Mouse (Mus musculus): ENCODE results near the gene Krtap4-16. TPM values are rescaled to one million over a fixed set of nuclear protein-coding genes. Genes with fewer than 3 reads are reported as not detected.
"Not testable (repeated sequence)": the region's sequence is repeated elsewhere in the genome, so short reads cannot be mapped to it uniquely, and the experiment has no call there.

Gene Krtap4-16
- polyA plus RNA-seq (2015; fragmentation: Nextera tagmentation; extraction: Ambion mirVana): not detected in 2 replicates

- Histone ChIP-seq H3K9ac (no peak within 1 kb of the TSS), H3K4me1 (replicated peaks) (no peaks in the 10 kb centered on the region), H3K4me2 (no peak within 1 kb of the TSS), H3K27me3 (no peaks in the 10 kb centered on the region), H3K4me3 (no peak within 1 kb of the TSS), H3K36me3 (no peaks in the 10 kb centered on the region), H3K9me3 (no peaks in the 10 kb centered on the region), H3K27ac (replicated peaks) (no peak within 1 kb of the TSS)
- ATAC-seq (ENCODE audit: low FRiP score, low read depth): no peak
These were observed at the start of gene Krtap4-16 for GRCm38 (mm10) chr11:99851508-99851907. Gene Krtap4-16, minus strand, starts transcription at chr11:99851608.

DNA sequence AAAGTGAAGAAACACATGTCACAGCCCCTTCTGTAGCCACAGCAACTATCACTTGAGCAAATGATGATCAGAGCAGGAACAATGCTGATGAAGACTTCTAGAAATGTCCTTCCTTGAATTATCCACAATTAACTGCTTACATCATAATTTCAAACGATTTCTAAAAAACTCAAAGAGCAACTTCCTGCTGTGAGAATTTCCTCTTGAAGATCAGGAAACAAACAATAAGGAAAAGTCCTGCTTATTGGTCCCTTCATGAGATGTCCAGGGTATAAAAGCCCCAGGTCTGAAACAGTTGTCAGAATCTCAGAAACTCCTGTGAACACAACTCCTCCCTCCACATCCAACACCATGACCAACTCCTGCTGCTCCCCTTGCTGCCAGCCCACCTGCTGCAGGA is 27.5 kb upstream of the Krtap4-16 start, which contains the start of gene Gm11567:
Gene Gm11567, plus strand, starts transcription at position 301 of the 400 bp plus-strand sequence.
- H3K4me3 ChIP-seq; H3K27ac ChIP-seq (replicated peaks); H3K4me2 ChIP-seq; H3K9ac ChIP-seq; H3K4me1 ChIP-seq (replicated peaks); ATAC-seq (ENCODE audit: low FRiP score, low read depth); H3K9me3 ChIP-seq; H3K36me3 ChIP-seq; H3K27me3 ChIP-seq: not testable (repeated sequence)
- WGBS: 67% methylated on average over 1 of the region's 1 CpGs

- not testable (repeated sequence) for H3K4me3 ChIP-seq; H3K4me2 ChIP-seq; H3K9me3 ChIP-seq; H3K9ac ChIP-seq; ATAC-seq (ENCODE audit: low FRiP score, low read depth); H3K27me3 ChIP-seq; H3K4me1 ChIP-seq (replicated peaks); H3K27ac ChIP-seq (replicated peaks); H3K36me3 ChIP-seq
- WGBS: 86% methylated on average over 1 of the region's 1 CpGs
These were observed 21.7 kb upstream of the Krtap4-16 start, which contains the start of gene Krtap9-1 for GRCm38 (mm10) chr11:99873089-99873488. Gene Krtap9-1, plus strand, starts transcription at chr11:99873389.

DNA sequence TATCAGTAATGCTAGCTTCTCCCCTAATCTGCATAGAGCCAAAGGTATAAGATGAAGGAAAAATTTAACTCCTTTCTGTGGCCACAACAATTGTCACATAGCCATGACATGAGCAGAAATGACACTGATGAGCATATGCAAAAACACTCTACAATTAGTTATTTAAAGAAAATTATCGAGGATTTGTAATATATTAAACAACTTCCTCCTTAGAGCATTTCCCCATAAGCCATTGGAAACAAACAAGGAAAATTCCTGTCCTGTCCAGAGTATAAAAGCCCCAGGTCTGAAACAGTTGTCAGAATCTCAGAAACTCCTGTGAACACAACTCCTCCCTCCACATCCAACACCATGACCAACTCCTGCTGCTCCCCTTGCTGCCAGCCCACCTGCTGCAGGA is 12.8 kb upstream of the Krtap4-16 start, which contains the start of gene Gm11559:
Gene Gm11559, plus strand, starts transcription at position 301 of the 400 bp plus-strand sequence.
- H3K4me3 ChIP-seq; H3K4me1 ChIP-seq (replicated peaks); H3K36me3 ChIP-seq; H3K27me3 ChIP-seq; H3K27ac ChIP-seq (replicated peaks); H3K4me2 ChIP-seq; H3K9ac ChIP-seq; ATAC-seq (ENCODE audit: low FRiP score, low read depth); H3K9me3 ChIP-seq: not testable (repeated sequence)
- 69% methylated on average over 1 of the region's 1 CpGs for WGBS

GRCm38 (mm10) chr11:99858761-99859160 is 7.4 kb upstream of the Krtap4-16 start:
- no peak overlapping the region for H3K4me3 ChIP-seq
- no peak overlapping the region for H3K9ac ChIP-seq
- H3K4me2 ChIP-seq: no peak overlapping the region
- 82% methylated on average over 2 of the region's 2 CpGs for WGBS
- no peaks in the 10 kb centered on the region for H3K27me3 ChIP-seq
- no peaks in the 10 kb centered on the region for H3K4me1 ChIP-seq (replicated peaks)
- no peak for ATAC-seq (ENCODE audit: low FRiP score, low read depth)
- H3K27ac ChIP-seq (replicated peaks): no peak overlapping the region
- H3K9me3 ChIP-seq: no peaks in the 10 kb centered on the region
- H3K36me3 ChIP-seq: no peaks in the 10 kb centered on the region

GRCm38 (mm10) chr11:99857617-99858016 is 6.2 kb upstream of the Krtap4-16 start, which contains the start of gene Gm11568:
Gene Gm11568, plus strand, starts transcription at chr11:99857917.
- WGBS: 98% methylated on average over 2 of the region's 2 CpGs
- no peak within 1 kb of the TSS for H3K27ac ChIP-seq (replicated peaks)
- ATAC-seq (ENCODE audit: low FRiP score, low read depth): no peak
- no peaks in the 10 kb centered on the region for H3K36me3 ChIP-seq
- no peak within 1 kb of the TSS for H3K4me2 ChIP-seq
- no peaks in the 10 kb centered on the region for H3K9me3 ChIP-seq
- H3K9ac ChIP-seq: no peak within 1 kb of the TSS
- H3K4me1 ChIP-seq (replicated peaks): no peaks in the 10 kb centered on the region
- H3K4me3 ChIP-seq: no peak within 1 kb of the TSS
- H3K27me3 ChIP-seq: no peaks in the 10 kb centered on the region

- WGBS: 65% methylated on average over 3 of the region's 3 CpGs
- H3K4me2 ChIP-seq: no peak overlapping the region
These were observed 2.7 kb upstream of the Krtap4-16 start for GRCm38 (mm10) chr11:99854121-99854520.

GRCm38 (mm10) chr11:99846746-99847145 is 4.7 kb downstream of the Krtap4-16 start:
- ATAC-seq (ENCODE audit: low FRiP score, low read depth): no peak
- H3K9me3 ChIP-seq: no peaks in the 10 kb centered on the region
- H3K4me2 ChIP-seq: no peak overlapping the region
- H3K9ac ChIP-seq: no peak overlapping the region
- H3K4me1 ChIP-seq (replicated peaks): no peaks in the 10 kb centered on the region
- no peak overlapping the region for H3K27ac ChIP-seq (replicated peaks)
- H3K4me3 ChIP-seq: no peak overlapping the region
- H3K36me3 ChIP-seq: no peaks in the 10 kb centered on the region
- H3K27me3 ChIP-seq: no peaks in the 10 kb centered on the region
- 95% methylated on average over 2 of the region's 2 CpGs for WGBS

More at GRCm38 (mm10) chr11:99854121-99854520, 2.7 kb upstream of the Krtap4-16 start:
- Histone ChIP-seq H3K9me3 (no peaks in the 10 kb centered on the region), H3K4me3 (no peak overlapping the region), H3K27ac (replicated peaks) (no peak overlapping the region), H3K4me1 (replicated peaks) (no peaks in the 10 kb centered on the region), H3K27me3 (no peaks in the 10 kb centered on the region), H3K9ac (no peak overlapping the region), H3K36me3 (no peaks in the 10 kb centered on the region)
- ATAC-seq (ENCODE audit: low FRiP score, low read depth): no peak

GRCm38 (mm10) chr11:99842185-99842584 is 9.2 kb downstream of the Krtap4-16 start:
- no peak overlapping the region for H3K4me3 ChIP-seq
- no peak overlapping the region for H3K9ac ChIP-seq
- ATAC-seq (ENCODE audit: low FRiP score, low read depth): no peak
- no peak overlapping the region for H3K4me2 ChIP-seq
- no peaks in the 10 kb centered on the region for H3K27me3 ChIP-seq
- H3K4me1 ChIP-seq (replicated peaks): no peaks in the 10 kb centered on the region
- H3K27ac ChIP-seq (replicated peaks): no peak overlapping the region
- no peaks in the 10 kb centered on the region for H3K9me3 ChIP-seq
- H3K36me3 ChIP-seq: no peaks in the 10 kb centered on the region
- 77% methylated on average over 1 of the region's 1 CpGs for WGBS

- WGBS: 78% methylated on average over 1 of the region's 1 CpGs
- Histone ChIP-seq H3K27ac (replicated peaks) (no peak within 1 kb of the TSS), H3K4me3 (no peak within 1 kb of the TSS), H3K9ac (no peak within 1 kb of the TSS), H3K4me2 (no peak within 1 kb of the TSS), H3K4me1 (replicated peaks) (no peaks in the 10 kb centered on the region), H3K27me3 (no peaks in the 10 kb centered on the region), H3K9me3 (no peaks in the 10 kb centered on the region), H3K36me3 (no peaks in the 10 kb centered on the region)
- no peak for ATAC-seq (ENCODE audit: low FRiP score, low read depth)
These were observed 13.4 kb downstream of the Krtap4-16 start, which contains the start of gene 2300003K06Rik for GRCm38 (mm10) chr11:99837966-99838365. Gene 2300003K06Rik, minus strand, starts transcription at chr11:99838066.

DNA sequence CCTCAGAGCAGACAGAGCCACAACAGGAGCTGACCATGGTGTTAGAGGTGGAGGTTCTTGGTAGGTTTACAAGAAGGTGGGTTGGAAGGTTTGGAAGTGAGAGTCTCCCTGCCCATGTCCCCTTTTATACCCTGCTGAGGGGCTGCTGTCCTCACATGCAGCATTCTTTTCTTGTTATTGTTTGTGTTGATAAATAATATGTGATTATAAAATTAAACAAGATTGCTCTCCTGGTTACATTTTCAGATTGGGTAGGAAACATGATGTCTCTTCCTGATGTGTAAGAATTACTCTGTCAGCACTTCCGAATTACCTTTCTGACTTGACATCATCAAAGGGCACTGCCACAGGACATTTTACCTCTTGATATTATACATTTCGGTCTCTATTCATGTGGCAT is 35.8 kb downstream of the Krtap4-16 start, which contains the start of gene Gm11564:
Gene Gm11564, minus strand, starts transcription at position 101 of the 400 bp plus-strand sequence.
- 90% methylated on average over 2 of the region's 2 CpGs for WGBS
- H3K27me3 ChIP-seq; H3K9ac ChIP-seq; H3K4me2 ChIP-seq; H3K9me3 ChIP-seq; H3K4me1 ChIP-seq (replicated peaks); H3K27ac ChIP-seq (replicated peaks); H3K36me3 ChIP-seq; H3K4me3 ChIP-seq; ATAC-seq (ENCODE audit: low FRiP score, low read depth): not testable (repeated sequence)

GRCm38 (mm10) chr11:99809792-99810191 is 41.6 kb downstream of the Krtap4-16 start, which contains the start of gene Krtap4-13:
Gene Krtap4-13, minus strand, starts transcription at chr11:99809892.
- H3K36me3 ChIP-seq; H3K27me3 ChIP-seq; H3K27ac ChIP-seq (replicated peaks); ATAC-seq (ENCODE audit: low FRiP score, low read depth); H3K9ac ChIP-seq; H3K4me3 ChIP-seq; H3K4me1 ChIP-seq (replicated peaks); H3K4me2 ChIP-seq; H3K9me3 ChIP-seq: not testable (repeated sequence)

- not testable (repeated sequence) for H3K4me3 ChIP-seq; H3K36me3 ChIP-seq; H3K4me1 ChIP-seq (replicated peaks); H3K9me3 ChIP-seq; H3K27me3 ChIP-seq; ATAC-seq (ENCODE audit: low FRiP score, low read depth); H3K9ac ChIP-seq; H3K27ac ChIP-seq (replicated peaks); H3K4me2 ChIP-seq
- WGBS: no CpG with 5 or more reads among the region's 1 CpGs
These were observed 47.1 kb downstream of the Krtap4-16 start, which contains the start of gene Gm11554 for GRCm38 (mm10) chr11:99804346-99804745. Gene Gm11554, minus strand, starts transcription at chr11:99804446.

Measured in hindbrain, embryonic 15.5 days (tissue).